Mouse (Mus musculus) intestine, postnatal 0 days (tissue): Measurements from ENCODE around the gene Stard5. TPM values are rescaled to one million over a fixed set of nuclear protein-coding genes. Genes with fewer than 3 reads are reported as not detected.

Experiments
- ATAC-seq: fragments of 200-750 bp; cut with Nextera tagmentation; 2 replicates; pipeline ENCODE4 v1.8.0; 2017; ENCODE audit warnings: mild to moderate bottlenecking, moderate TSS enrichment, moderate library complexity
- H3K27ac ChIP-seq: fragments of 300-500 bp; sonication (generic); 2 replicates; pipeline ENCODE4 v1.5.1; 2014; ENCODE audit warnings: mild to moderate bottlenecking, low read depth, low read length, moderate library complexity
- H3K27me3 ChIP-seq: fragments of 300-500 bp; sonication (generic); replicated peaks from 2 replicates; pipeline ENCODE4 v1.6.1; 2014; ENCODE audit warnings: low read length, mixed read lengths; ENCODE audit not compliant: control insufficient read depth, insufficient read depth
- H3K36me3 ChIP-seq: fragments of 300-500 bp; sonication (generic); 2 replicates; pipeline ENCODE4 v1.6.1; 2014; ENCODE audit warnings: mild to moderate bottlenecking, moderate library complexity; ENCODE audit not compliant: control insufficient read depth, insufficient read depth
- H3K4me1 ChIP-seq: fragments of 300-500 bp; sonication (generic); replicated peaks from 2 replicates; pipeline ENCODE4 v1.6.1; 2014; ENCODE audit warnings: antibody characterized with exemption, low read length, mixed read lengths; ENCODE audit not compliant: control insufficient read depth, insufficient read depth
- H3K4me2 ChIP-seq: fragments of 300-500 bp; sonication (generic); replicated peaks from 2 replicates; pipeline ENCODE4 v1.6.1; 2014; ENCODE audit warnings: low read depth, mild to moderate bottlenecking, moderate library complexity
- H3K4me3 ChIP-seq: fragments of 300-500 bp; sonication (generic); 2 replicates; pipeline ENCODE4 v1.5.1; 2014; ENCODE audit warnings: low read depth, low read length
- H3K9ac ChIP-seq: fragments of 300-500 bp; sonication (generic); 2 replicates; pipeline ENCODE4 v1.6.1; 2014; ENCODE audit warnings: mild to moderate bottlenecking, low read depth, low read length
- H3K9me3 ChIP-seq: fragments of 300-500 bp; sonication (generic); 2 replicates; pipeline ENCODE4 v1.6.1; 2016; ENCODE audit warnings: mixed run types; ENCODE audit not compliant: control insufficient read depth
- CTCF ChIP-seq: sonication (generic); IDR thresholded peaks from 2 replicates; pipeline ENCODE4 v1.5.1; 2016; ENCODE audit warnings: low read depth, mild to moderate bottlenecking, control low read depth, antibody characterized with exemption, moderate library complexity
- WGBS: fragments of 180-500 bp; shearing (Covaris S2); extraction: QIAGEN DNeasy Blood & Tissue Kit; methylation state at CpG from one replicate; pipeline ENCODE4 v1.1.7; 2014; 5-methylcytosine and 5-hydroxymethylcytosine counted together
- polyA plus RNA-seq: library from polyadenylated mRNA; unstranded; fragments of >200 nt; fragmentation: Nextera tagmentation; extraction: Ambion mirVana; gene quantifications from 2 replicates; pipeline ENCODE4 v1.2.1, GENCODE M21; 2015

Stard5 gene
- polyA plus RNA-seq, 1 experiment from 2014 or later = 67.6 TPM

DNA sequence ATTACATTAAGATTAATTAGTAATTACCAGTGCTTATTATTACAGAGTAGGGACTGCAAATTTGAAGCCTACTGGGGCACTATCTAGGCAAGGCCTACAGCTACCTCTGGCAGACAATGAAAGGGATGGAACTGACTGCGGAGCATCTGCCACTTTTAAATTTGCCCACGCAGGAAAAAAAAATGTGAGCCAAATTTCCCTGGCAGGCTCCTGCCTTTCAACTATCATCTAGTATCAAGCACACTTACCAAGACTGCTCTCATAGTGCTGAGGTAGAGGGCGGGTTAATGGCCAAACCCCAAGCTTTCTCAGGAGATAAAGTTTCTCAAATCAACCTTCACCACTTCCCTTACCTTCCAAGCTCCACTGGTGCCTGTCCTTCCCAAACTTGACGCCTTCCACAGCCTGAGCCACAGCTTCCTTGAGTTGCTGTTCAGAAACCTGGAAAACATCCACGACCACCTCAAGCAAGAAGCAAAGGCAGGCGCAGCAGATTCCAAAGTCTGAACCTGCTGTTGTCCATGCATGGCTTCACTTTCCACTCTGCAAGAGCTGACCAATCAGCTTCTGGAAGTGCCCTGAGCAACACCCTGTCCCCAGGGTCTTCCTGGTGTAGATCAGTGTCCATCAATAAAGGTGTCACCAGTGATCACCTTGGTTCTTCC, 31.1 kb downstream of the Stard5 start:
- Histone ChIP-seq H3K36me3 (no peaks in the 10 kb centered on the region), H3K4me1 (peaks cover 15% of the 10 kb centered on the region), H3K27me3 (no peaks in the 10 kb centered on the region), H3K4me2 (no peak overlapping the region), H3K27ac (no peak overlapping the region), H3K9ac (no peak overlapping the region), H3K4me3 (no peak overlapping the region), H3K9me3 (no peaks in the 10 kb centered on the region)
- no peak for ATAC-seq
- WGBS = 84% methylated on average over 6 of the region's 6 CpGs
- no peak for TF ChIP-seq CTCF

DNA sequence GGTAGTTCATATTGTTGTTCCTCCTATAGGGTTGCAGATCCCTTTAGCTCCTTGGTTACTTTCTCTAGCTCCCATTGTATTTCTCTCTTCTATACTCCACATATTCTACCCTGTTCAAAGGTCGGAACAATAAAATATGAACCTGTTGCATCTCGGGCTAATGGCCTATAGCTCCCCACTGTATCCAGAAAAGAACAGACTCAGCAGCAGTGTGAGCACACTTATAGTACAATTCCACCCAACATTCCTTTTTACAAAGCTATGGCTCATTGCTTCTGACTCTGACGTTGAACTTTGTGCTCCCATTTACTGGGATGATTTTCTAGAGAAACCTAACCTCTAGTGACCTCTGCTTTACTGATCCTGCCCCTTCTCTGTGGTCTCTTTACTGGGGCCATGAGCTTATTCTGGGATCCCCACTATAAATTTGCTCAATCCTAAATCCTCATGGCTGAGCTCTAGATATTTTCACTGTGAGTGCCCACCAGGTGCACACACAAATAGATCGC, 34.4 kb downstream of the Stard5 start:
- Histone ChIP-seq H3K4me2 (no peak overlapping the region), H3K27ac (peak overlapping the region; percentile 35; the same call in 1 of the 2 replicates), H3K27me3 (no peaks in the 10 kb centered on the region), H3K36me3 (no peaks in the 10 kb centered on the region), H3K4me1 (0 out of 2 replicates have a peak, but pooled peaks cover 11% of the 10 kb centered on the region), H3K4me3 (no peak overlapping the region), H3K9me3 (no peaks in the 10 kb centered on the region), H3K9ac (no peak overlapping the region)
- no peak for TF ChIP-seq CTCF
- WGBS = 57% methylated on average over 4 of the region's 4 CpGs
- ATAC-seq = peak; percentile 92

DNA sequence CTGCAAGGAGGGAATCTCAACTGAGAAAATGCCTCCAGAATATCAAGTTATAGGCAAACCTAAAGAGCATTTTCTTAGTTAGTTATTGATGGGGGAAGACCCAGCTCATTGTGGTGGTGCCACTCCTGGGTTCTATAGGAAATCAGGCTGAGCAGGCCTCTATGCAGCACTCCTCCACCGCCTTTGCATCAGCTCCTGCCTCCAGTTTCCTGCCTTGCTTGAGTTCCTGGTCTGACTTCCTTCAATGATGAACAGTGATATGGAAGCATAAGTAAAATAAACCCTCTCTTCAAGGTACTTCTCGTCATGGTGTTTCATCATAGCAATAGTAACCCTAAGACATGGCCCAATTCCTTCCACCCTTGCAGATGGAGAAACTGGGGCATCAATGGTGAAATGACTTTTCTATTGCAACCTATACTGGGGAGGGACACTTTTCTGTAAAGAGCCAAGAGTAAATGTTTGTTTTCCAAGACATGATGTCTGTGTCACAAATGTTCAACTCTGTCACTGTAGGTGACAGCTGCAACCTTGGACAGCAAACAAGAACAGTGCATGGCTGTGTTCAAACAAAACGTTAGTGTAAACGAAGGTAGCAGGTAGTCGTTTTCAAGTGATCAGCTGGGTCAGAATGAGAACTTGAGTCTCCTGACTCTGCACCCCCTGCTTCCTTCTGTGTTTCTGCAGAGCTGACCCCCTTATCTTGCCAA, 36.3 kb downstream of the Stard5 start:
- H3K36me3 ChIP-seq = no peaks in the 10 kb centered on the region
- no peak overlapping the region for H3K4me3 ChIP-seq
- 0 out of 2 replicates have a peak, but pooled peaks cover 11% of the 10 kb centered on the region for H3K4me1 ChIP-seq
- H3K4me2 ChIP-seq = no peak overlapping the region
- WGBS = 78% methylated on average over 5 of the region's 5 CpGs
- no peak for ATAC-seq
- H3K27ac ChIP-seq = no peak overlapping the region
- no peak overlapping the region for H3K9ac ChIP-seq
- no peaks in the 10 kb centered on the region for H3K9me3 ChIP-seq
- no peaks in the 10 kb centered on the region for H3K27me3 ChIP-seq
- TF ChIP-seq CTCF = no peak

DNA sequence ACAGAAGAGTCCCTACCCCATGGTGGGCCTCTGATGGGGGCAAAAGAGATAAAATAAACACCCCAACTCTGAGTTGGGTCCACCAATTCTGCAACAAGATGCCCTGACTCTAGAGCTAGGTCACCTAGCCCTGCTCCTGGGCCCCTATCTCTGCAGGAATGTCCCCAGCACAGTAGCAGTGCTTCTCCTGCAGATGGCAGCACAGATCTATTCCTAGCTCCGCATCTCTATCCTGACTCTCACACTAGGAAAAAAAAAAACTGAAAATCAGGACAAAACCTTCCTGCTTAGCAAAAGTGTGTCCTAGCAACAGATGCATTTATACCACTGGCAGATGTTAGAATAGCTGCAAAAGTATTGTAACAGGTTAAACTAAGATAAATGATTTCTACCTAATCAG, 37.0 kb downstream of the Stard5 start:
- no peak overlapping the region for H3K4me3 ChIP-seq
- peak; percentile 89 for TF ChIP-seq CTCF
- H3K27me3 ChIP-seq = no peaks in the 10 kb centered on the region
- 12% methylated on average over 1 of the region's 1 CpGs for WGBS
- H3K9me3 ChIP-seq = no peaks in the 10 kb centered on the region
- H3K9ac ChIP-seq = no peak overlapping the region
- H3K36me3 ChIP-seq = no peaks in the 10 kb centered on the region
- 0 out of 2 replicates have a peak, but pooled peaks cover 11% of the 10 kb centered on the region for H3K4me1 ChIP-seq
- H3K4me2 ChIP-seq = no peak overlapping the region
- H3K27ac ChIP-seq = no peak overlapping the region
- no peak for ATAC-seq

DNA sequence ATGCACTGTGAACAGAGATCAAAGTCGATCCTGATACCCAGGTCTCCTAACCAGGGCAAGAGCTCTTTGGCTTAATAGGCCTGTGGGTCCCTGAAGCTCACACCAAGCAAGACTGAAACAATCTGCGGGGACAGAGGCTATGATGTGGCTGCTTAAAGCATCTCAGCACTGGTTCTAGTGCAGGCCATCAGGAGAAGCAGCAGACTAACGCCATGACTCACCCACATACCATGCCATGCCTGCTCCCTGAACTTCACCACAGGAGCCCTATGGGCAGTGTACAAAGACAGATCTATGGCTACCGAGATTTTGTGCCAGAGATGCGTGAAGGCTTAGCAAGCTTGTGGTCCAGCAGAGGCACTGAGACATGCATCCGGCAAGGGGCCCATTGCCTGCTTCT, 39.8 kb downstream of the Stard5 start:
- Histone ChIP-seq H3K27me3 (no peaks in the 10 kb centered on the region), H3K9ac (no peak overlapping the region), H3K4me2 (no peak overlapping the region), H3K4me3 (no peak overlapping the region), H3K36me3 (no peaks in the 10 kb centered on the region), H3K4me1 (0 out of 2 replicates have a peak, but pooled peaks cover 1% of the 10 kb centered on the region), H3K27ac (no peak overlapping the region), H3K9me3 (no peaks in the 10 kb centered on the region)
- 94% methylated on average over 6 of the region's 6 CpGs for WGBS
- TF ChIP-seq CTCF = no peak
- no peak for ATAC-seq

DNA sequence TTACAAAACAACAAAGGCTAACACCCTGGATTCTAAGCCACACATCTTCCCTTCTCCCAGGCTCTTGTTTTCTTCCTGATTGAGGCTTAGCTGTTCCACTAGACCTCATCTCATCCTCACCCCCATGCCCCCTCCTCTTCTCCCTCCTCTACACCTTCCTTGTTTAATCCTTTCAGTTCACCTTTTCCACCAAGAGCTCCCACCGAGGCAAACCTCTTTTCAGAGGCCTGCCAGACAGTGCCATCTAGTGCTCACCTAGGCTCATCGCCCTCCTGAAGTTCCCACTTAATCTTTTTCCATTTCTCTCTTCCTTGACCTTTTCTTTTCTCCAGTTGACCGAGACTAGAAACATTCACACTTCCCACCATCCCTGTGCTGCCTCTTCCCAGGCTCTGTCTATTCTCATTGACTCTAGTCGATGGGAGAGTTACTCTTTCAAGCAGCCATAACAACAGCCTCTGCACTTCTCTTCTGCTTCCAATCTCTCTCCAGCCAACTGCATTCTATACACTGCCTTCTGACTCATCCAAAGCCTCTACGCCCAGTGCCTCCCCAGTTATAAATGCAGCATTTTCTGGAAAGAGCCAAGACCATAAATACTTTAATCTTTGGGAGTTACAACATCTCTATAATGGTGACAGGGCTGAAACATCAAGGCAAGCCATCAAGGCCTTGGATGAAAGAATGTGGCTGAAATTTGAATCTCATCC, 43.9 kb downstream of the Stard5 start:
- H3K4me1 ChIP-seq = no peaks in the 10 kb centered on the region
- no peak for ATAC-seq
- no peak overlapping the region for H3K9ac ChIP-seq
- no peaks in the 10 kb centered on the region for H3K27me3 ChIP-seq
- TF ChIP-seq CTCF = peak; percentile 90
- H3K9me3 ChIP-seq = no peaks in the 10 kb centered on the region
- WGBS = 25% methylated on average over 5 of the region's 5 CpGs
- no peaks in the 10 kb centered on the region for H3K36me3 ChIP-seq
- no peak overlapping the region for H3K27ac ChIP-seq
- H3K4me3 ChIP-seq = no peak overlapping the region
- no peak overlapping the region for H3K4me2 ChIP-seq
